13 mouse cellular contexts compared by ENCODE assay signal in genomic region chr13:98188500-98188899, GRCm38 (mm10).
"Had no signal": no experiment of that assay in that cellular context is flagged by ENCODE, and none has a peak within 500 bp of the region (broad histone marks: within the 10 kb centered on the region; RNA-seq: fewer than 3 reads in every experiment).

No protein-coding gene starts in this region.

- H3K4me2 ChIP-seq: limb, embryonic 12.5 days; lung, embryonic 15.5 days; midbrain, embryonic 12.5 days had no signal

- H3K4me3 ChIP-seq: limb, embryonic 12.5 days; lung, embryonic 15.5 days; midbrain, embryonic 12.5 days had no signal

- H3K9ac ChIP-seq: limb, embryonic 12.5 days; lung, embryonic 15.5 days; midbrain, embryonic 12.5 days had no signal

- H3K4me1 ChIP-seq: limb, embryonic 12.5 days had no signal

- H3K27ac ChIP-seq: kidney, postnatal 0 days; limb, embryonic 12.5 days; lung, embryonic 15.5 days; midbrain, embryonic 12.5 days had no signal

- H3K9me3 ChIP-seq: limb, embryonic 12.5 days; lung, embryonic 15.5 days; midbrain, embryonic 12.5 days had no signal

- H3K36me3 ChIP-seq: limb, embryonic 12.5 days; lung, embryonic 15.5 days; midbrain, embryonic 12.5 days had no signal

- H3K27me3 ChIP-seq: limb, embryonic 12.5 days; lung, embryonic 15.5 days; midbrain, embryonic 12.5 days had no signal

- DNase-seq: kidney, adult 11 months; kidney, adult 9 months; kidney, postnatal 36 days; layer of hippocampus, adult 9-11 months; layer of hippocampus, postnatal 36 days; lung, postnatal 36 days; right cerebral cortex, postnatal 25 days; thymus, adult 2 months; thymus, postnatal 25 days had no signal
